Mouse (Mus musculus) neural tube, embryonic 11.5 days (tissue): ENCODE measurements around the gene Cdh13. TPM values are rescaled to one million over a fixed set of nuclear protein-coding genes. Genes with fewer than 3 reads are reported as not detected.

Experiments used
- ATAC-seq: fragments of 200-750 bp; cut with Nextera tagmentation; 2 replicates; pipeline ENCODE4 v1.8.0; 2017; ENCODE audit warnings: moderate number of reproducible peaks, mild to moderate bottlenecking, moderate TSS enrichment, moderate library complexity; ENCODE audit not compliant: insufficient read depth, low FRiP score, low TSS enrichment
- DNase-seq: peaks from one replicate; pipeline ENCODE4 v3.0.0-alpha.2; 2015; ENCODE audit warnings: low spot score
- H3K27ac ChIP-seq: fragments of 300-500 bp; sonication (generic); 2 replicates; pipeline ENCODE4 v1.5.1; 2014; ENCODE audit warnings: low read depth, mild to moderate bottlenecking, low read length
- H3K27me3 ChIP-seq: fragments of 300-500 bp; sonication (generic); 2 replicates; pipeline ENCODE4 v1.6.1; 2014; ENCODE audit warnings: mild to moderate bottlenecking, low read length, mixed read lengths; ENCODE audit not compliant: control insufficient read depth, insufficient read depth
- H3K36me3 ChIP-seq: fragments of 300-500 bp; sonication (generic); 2 replicates; pipeline ENCODE4 v1.6.1; 2014; ENCODE audit warnings: mild to moderate bottlenecking, low read length, moderate library complexity, mixed read lengths; ENCODE audit not compliant: control insufficient read depth, insufficient read depth
- H3K4me1 ChIP-seq: fragments of 300-500 bp; sonication (generic); 2 replicates; pipeline ENCODE4 v1.6.1; 2014; ENCODE audit warnings: low read length, mixed read lengths; ENCODE audit not compliant: control insufficient read depth, insufficient read depth
- H3K4me2 ChIP-seq: fragments of 300-500 bp; sonication (generic); 2 replicates; pipeline ENCODE4 v1.6.1; 2014; ENCODE audit warnings: low read depth, mild to moderate bottlenecking, moderate library complexity
- H3K4me3 ChIP-seq: fragments of 300-500 bp; sonication (generic); 2 replicates; pipeline ENCODE4 v1.5.1; 2014; ENCODE audit warnings: low read depth, low read length
- H3K9ac ChIP-seq: fragments of 300-500 bp; sonication (generic); 2 replicates; pipeline ENCODE4 v1.6.1; 2014; ENCODE audit warnings: mild to moderate bottlenecking, low read length
- H3K9me3 ChIP-seq: fragments of 300-500 bp; sonication (generic); 2 replicates; pipeline ENCODE4 v1.6.1; 2016; ENCODE audit warnings: low read length; ENCODE audit not compliant: control insufficient read depth
- WGBS: fragments of 180-500 bp; shearing (Covaris S2); extraction: QIAGEN DNeasy Blood & Tissue Kit; methylation state at CpG from one replicate; pipeline ENCODE4 v1.1.7; 2014; 5-methylcytosine and 5-hydroxymethylcytosine counted together
- polyA plus RNA-seq: library from polyadenylated mRNA; unstranded; fragments of >200 nt; fragmentation: Nextera tagmentation; extraction: Ambion mirVana; gene quantifications from 2 replicates; pipeline ENCODE4 v1.2.1, GENCODE M21; 2014

The Cdh13 gene
- polyA plus RNA-seq, 1 experiment from 2014 or later: 20.5 TPM

DNA sequence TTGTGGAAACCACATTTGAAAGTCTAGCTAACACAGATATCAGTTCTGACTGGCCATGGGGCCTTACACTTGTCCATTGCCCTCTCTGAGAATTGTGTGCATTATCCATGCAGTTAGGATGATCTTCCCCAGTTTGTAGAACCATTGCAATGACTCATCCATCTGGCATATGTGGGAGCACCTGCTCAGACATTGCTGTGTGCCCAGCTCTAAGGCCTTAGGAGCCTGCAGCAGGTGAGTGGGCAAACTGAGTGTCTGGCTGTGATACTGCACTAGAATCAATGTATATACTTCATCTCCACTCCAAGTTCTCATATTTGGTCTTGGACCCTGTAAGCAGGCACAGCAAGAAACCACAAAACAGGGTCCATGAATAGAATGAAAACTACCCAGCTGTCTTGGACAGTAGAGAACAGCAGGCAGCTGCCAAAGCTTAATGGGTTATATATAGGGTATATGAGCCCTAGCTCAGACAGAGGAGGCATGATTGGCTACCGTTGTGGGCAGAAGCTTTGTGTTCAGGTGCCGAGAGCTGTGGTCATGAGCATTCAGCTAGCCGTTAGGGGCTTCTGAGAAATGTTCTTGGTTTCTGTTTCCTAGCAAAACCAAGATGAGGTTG is 181.9 kb downstream of the Cdh13 start:
- WGBS: 98% methylated on average over 3 of the region's 3 CpGs
- Histone ChIP-seq H3K4me1 (no peaks in the 10 kb centered on the region), H3K9me3 (no peaks in the 10 kb centered on the region), H3K9ac (no peak overlapping the region), H3K27me3 (no peaks in the 10 kb centered on the region), H3K27ac (no peak overlapping the region), H3K36me3 (no peaks in the 10 kb centered on the region), H3K4me3 (no peak overlapping the region), H3K4me2 (no peak overlapping the region)
- DNase-seq (no peak), ATAC-seq (no peak)

DNA sequence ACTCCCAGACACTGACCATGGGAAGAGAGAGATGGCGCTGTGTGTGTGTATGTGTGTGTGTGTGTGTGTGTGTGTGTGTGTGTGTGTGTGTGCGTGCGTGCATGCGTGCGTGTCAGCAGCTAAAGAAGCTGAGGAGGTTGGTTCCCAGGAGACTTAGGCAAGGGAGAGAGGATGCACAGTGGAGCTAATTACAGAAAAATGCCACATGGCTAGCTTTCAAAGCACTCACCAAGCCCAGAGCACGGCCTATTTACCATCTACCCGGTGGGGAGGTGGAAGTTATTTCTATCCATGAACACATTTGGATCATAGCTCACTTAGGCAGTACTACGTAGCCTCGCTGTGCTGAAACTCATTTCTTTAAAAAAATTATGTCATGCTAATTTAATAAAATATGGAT is 194.1 kb downstream of the Cdh13 start:
- WGBS: 77% methylated on average over 5 of the region's 9 CpGs
- H3K27ac ChIP-seq: no peak overlapping the region
- no peak overlapping the region for H3K4me3 ChIP-seq
- no peaks in the 10 kb centered on the region for H3K27me3 ChIP-seq
- no peaks in the 10 kb centered on the region for H3K9me3 ChIP-seq
- no peaks in the 10 kb centered on the region for H3K36me3 ChIP-seq
- DNase-seq (no peak), ATAC-seq (no peak)
- H3K4me1 ChIP-seq: no peaks in the 10 kb centered on the region
- H3K4me2 ChIP-seq: no peak overlapping the region
- no peak overlapping the region for H3K9ac ChIP-seq

DNA sequence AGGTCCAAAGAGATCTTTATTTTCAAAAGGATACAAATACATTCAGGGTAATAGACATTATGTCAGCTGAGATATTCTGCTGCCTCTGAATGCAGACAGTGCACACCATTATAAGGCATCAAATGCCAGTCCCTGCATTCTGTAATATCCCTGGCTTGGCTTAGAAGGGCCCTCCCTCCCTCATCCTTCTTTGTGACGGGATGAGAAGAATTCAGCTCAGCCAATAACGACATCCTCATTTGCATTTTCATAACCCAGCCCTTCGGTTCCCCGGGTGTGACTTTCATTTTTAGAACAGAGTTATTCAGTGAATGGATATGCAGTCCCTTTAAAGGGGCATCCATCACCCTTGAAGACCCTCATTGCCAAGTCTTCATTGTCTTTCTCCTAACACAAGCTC is 205.2 kb downstream of the Cdh13 start:
- ATAC-seq (no peak), DNase-seq (no peak)
- H3K27me3 ChIP-seq: no peaks in the 10 kb centered on the region
- no peaks in the 10 kb centered on the region for H3K4me1 ChIP-seq
- 67% methylated on average over 4 of the region's 4 CpGs for WGBS
- H3K9me3 ChIP-seq: no peaks in the 10 kb centered on the region
- H3K9ac ChIP-seq: no peak overlapping the region
- no peak overlapping the region for H3K4me2 ChIP-seq
- no peak overlapping the region for H3K27ac ChIP-seq
- no peaks in the 10 kb centered on the region for H3K36me3 ChIP-seq
- H3K4me3 ChIP-seq: no peak overlapping the region

DNA sequence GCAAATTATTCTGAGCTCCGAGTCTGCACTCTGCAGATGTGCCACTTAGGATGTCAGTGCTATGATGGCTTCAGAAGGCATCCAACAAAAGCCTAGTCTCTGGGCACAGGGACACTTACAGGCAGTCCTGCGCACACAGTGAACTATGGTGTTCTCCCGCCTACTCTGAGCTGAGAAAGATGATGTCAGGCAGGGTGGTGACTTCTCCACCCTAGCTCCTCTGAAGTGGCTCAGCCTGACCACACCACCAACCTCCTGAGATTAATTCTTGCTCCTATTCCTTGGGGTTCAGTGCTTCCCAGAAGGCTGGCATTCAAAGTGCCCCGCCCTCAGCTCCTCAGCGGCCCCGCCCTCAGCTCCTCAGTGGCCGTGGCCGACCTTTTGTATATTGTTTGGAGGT is 219.0 kb downstream of the Cdh13 start:
- DNase-seq (no peak), ATAC-seq (no peak)
- Histone ChIP-seq H3K9ac (no peak overlapping the region), H3K27me3 (no peaks in the 10 kb centered on the region), H3K4me1 (no peaks in the 10 kb centered on the region), H3K9me3 (no peaks in the 10 kb centered on the region), H3K36me3 (no peaks in the 10 kb centered on the region), H3K4me2 (no peak overlapping the region), H3K27ac (no peak overlapping the region), H3K4me3 (no peak overlapping the region)
- 72% methylated on average over 8 of the region's 8 CpGs for WGBS

DNA sequence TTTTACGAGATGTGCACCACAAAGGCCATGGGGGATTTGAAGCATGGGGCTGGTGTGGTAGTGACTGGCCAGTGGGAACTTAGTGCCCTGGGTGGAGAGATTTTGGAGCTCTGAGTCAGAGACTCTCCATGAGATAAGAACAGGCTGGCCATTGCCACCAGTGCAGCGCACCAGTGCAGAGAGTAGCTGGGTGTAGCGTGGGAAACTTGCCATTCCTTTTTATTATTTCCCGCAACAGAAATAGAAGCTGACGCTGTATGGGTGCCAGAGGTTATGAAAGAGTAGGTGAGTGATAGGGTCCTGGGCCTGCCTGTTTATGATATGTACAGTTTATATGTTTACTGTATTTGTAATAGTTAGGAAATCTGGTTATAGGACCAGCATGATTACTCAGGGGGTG is 225.9 kb downstream of the Cdh13 start:
- Histone ChIP-seq H3K36me3 (no peaks in the 10 kb centered on the region), H3K27ac (no peak overlapping the region), H3K9me3 (no peaks in the 10 kb centered on the region), H3K27me3 (no peaks in the 10 kb centered on the region), H3K9ac (no peak overlapping the region), H3K4me1 (no peaks in the 10 kb centered on the region), H3K4me2 (no peak overlapping the region), H3K4me3 (no peak overlapping the region)
- ATAC-seq (no peak), DNase-seq (no peak)
- WGBS: 94% methylated on average over 5 of the region's 5 CpGs

DNA sequence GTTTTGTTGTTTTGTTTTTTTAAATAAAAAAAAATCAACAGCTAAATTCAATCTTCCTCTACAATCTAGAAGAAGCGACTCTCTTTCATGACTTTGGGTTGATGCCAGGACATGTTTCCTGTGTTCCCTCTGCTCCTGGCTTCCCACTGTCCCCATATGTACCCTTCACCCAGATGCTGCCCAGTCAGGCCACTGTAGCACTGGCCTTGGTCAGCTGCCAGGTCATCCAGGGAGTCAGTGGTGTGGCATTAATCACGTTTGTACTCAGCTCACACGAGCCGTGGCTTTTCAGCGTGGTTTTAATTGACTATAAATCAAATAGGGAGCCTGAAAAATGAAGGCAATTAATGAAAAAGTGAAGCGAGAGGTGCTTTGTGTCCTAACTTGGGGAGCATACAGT is 229.7 kb downstream of the Cdh13 start:
- 48% methylated on average over 6 of the region's 6 CpGs for WGBS

DNA sequence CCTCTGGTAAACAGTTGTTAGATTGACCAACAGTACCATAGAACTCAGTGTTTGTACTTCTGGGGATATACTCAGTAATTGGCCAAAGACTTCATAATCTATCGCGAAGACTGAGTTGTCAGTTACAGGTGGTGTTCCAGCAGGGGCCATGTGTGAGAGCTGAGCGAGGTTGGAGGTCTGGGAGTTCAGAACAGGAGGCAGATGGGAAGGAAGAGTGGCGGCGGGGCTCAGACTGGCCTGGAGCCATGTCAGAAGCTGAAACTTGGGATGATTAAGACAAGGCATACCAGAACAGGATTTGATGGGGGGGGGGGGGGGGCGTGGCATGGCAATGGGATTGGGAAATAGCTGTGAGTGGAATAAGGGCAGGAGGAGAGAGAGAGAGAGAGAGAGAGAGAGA is 232.1 kb downstream of the Cdh13 start:
- H3K27ac ChIP-seq: no peak overlapping the region
- H3K4me1 ChIP-seq: no peaks in the 10 kb centered on the region
- H3K9ac ChIP-seq: no peak overlapping the region
- no peak for DNase-seq
- no peaks in the 10 kb centered on the region for H3K36me3 ChIP-seq
- no peaks in the 10 kb centered on the region for H3K9me3 ChIP-seq
- no peak overlapping the region for H3K4me3 ChIP-seq
- 95% methylated on average over 5 of the region's 6 CpGs for WGBS
- no peak for ATAC-seq
- no peaks in the 10 kb centered on the region for H3K27me3 ChIP-seq
- no peak overlapping the region for H3K4me2 ChIP-seq

More for the DNA sequence above, 229.7 kb downstream of the Cdh13 start:
- Histone ChIP-seq H3K27me3 (no peaks in the 10 kb centered on the region), H3K4me2 (no peak overlapping the region), H3K9me3 (no peaks in the 10 kb centered on the region), H3K4me1 (no peaks in the 10 kb centered on the region), H3K9ac (no peak overlapping the region), H3K36me3 (no peaks in the 10 kb centered on the region), H3K4me3 (no peak overlapping the region), H3K27ac (no peak overlapping the region)
- no peak for ATAC-seq
- no peak for DNase-seq

DNA sequence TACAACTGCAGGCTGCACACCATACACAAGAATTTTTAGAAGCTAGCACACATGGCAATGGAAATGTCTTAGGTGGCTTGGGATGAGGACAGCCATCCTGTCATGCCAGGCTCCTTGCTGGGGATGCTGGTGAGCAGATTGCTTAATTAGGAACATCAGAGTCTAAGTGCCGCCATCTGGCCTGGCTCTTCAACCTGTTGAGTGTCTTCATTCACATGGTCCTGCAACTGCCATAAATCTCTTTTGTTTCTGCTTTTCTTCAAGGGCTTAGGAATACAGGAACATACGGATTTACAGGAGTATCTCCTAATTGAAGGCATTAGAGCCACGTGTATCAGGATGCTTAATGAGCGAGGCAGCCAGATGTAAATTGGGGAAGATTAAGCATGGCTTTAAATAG is 233.5 kb downstream of the Cdh13 start:
- no peak for DNase-seq
- Histone ChIP-seq H3K27ac (no peak overlapping the region), H3K4me2 (no peak overlapping the region), H3K36me3 (no peaks in the 10 kb centered on the region), H3K9ac (no peak overlapping the region), H3K4me3 (no peak overlapping the region), H3K27me3 (no peaks in the 10 kb centered on the region), H3K9me3 (no peaks in the 10 kb centered on the region), H3K4me1 (no peaks in the 10 kb centered on the region)
- ATAC-seq: no peak
- 33% methylated on average over 4 of the region's 4 CpGs for WGBS

DNA sequence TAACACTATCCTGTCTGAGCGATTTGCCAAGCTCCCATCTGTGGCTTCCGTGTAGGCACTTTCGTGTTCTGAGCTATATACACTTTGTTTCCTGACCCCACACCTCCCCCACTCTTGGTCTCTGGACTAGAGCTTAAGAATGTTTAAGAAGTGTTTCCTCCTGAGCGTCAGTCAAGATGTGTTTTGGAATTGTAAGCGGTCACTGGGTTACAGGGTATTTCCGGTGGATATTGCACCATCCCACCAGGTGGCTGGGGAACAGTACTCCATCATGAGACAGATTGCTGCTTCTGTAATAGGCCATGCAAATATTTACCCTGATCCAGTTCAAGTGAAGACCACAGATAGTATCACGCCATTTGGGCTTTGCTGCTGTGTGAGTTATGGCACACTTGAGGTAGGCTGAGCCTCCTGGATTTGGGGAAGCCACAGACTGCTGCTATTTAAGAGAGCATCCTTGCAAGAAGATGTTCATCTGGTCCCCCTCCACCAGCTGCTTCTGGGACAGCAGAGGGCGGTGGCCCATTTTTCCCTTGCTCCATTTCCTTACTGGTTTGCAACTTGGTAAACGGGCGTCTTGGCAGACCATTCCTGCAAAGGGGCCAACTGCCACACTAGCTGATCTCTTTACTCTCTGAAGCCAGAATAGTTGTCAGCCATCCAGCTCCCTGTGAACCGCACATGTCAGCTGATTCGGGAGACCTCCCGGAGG is 234.7 kb downstream of the Cdh13 start:
- H3K9me3 ChIP-seq: no peaks in the 10 kb centered on the region
- WGBS: 75% methylated on average over 13 of the region's 13 CpGs
- no peak overlapping the region for H3K4me2 ChIP-seq

More for the DNA sequence above, 234.7 kb downstream of the Cdh13 start:
- Histone ChIP-seq H3K4me1 (no peaks in the 10 kb centered on the region), H3K9ac (no peak overlapping the region), H3K36me3 (no peaks in the 10 kb centered on the region), H3K4me3 (no peak overlapping the region), H3K27me3 (no peaks in the 10 kb centered on the region), H3K27ac (no peak overlapping the region)
- DNase-seq (no peak), ATAC-seq (no peak)
